Mouse (Mus musculus) liver, embryonic 12.5 days (tissue): ENCODE data around the gene Fam120a. TPM values are rescaled to one million over a fixed set of nuclear protein-coding genes. Genes with fewer than 3 reads are reported as not detected.

Experiments used
- ATAC-seq: fragments of 200-750 bp; cut with Nextera tagmentation; 2 replicates; pipeline ENCODE4 v1.8.0; 2017; ENCODE audit warnings: moderate number of reproducible peaks, mild to moderate bottlenecking, moderate library complexity
- H3K27ac ChIP-seq: fragments of 300-500 bp; sonication (generic); 2 replicates; pipeline ENCODE4 v1.5.1; 2016; ENCODE audit warnings: mild to moderate bottlenecking
- H3K27me3 ChIP-seq: fragments of 300-500 bp; sonication (generic); replicated peaks from 2 replicates; pipeline ENCODE4 v1.6.1; 2016; ENCODE audit warnings: mild to moderate bottlenecking, moderate library complexity
- H3K36me3 ChIP-seq: fragments of 300-500 bp; sonication (generic); 2 replicates; pipeline ENCODE4 v1.6.1; 2016; ENCODE audit warnings: mild to moderate bottlenecking, moderate library complexity
- H3K4me1 ChIP-seq: fragments of 300-500 bp; sonication (generic); 2 replicates; pipeline ENCODE4 v1.6.1; 2016
- H3K4me2 ChIP-seq: fragments of 300-500 bp; sonication (generic); 2 replicates; pipeline ENCODE4 v1.6.1; 2016; ENCODE audit warnings: mild to moderate bottlenecking, moderate library complexity
- H3K4me3 ChIP-seq: fragments of 300-500 bp; sonication (generic); 2 replicates; pipeline ENCODE4 v1.5.1; 2016; ENCODE audit warnings: mild to moderate bottlenecking, moderate library complexity
- H3K9ac ChIP-seq: fragments of 300-500 bp; sonication (generic); 2 replicates; pipeline ENCODE4 v1.6.1; 2016; ENCODE audit warnings: mild to moderate bottlenecking, moderate library complexity
- H3K9me3 ChIP-seq: fragments of 300-500 bp; sonication (generic); replicated peaks from 2 replicates; pipeline ENCODE4 v1.6.1; 2016; ENCODE audit warnings: mild to moderate bottlenecking, moderate library complexity
- WGBS: fragments of 180-500 bp; shearing (Covaris S2); methylation state at CpG from one replicate; pipeline ENCODE4 v1.1.7; 2016; ENCODE audit not compliant: insufficient replicate concordance; 5-methylcytosine and 5-hydroxymethylcytosine counted together
- polyA plus RNA-seq: library from polyadenylated mRNA; unstranded; fragments of >200 nt; fragmentation: Nextera tagmentation; extraction: Ambion mirVana; gene quantifications from 2 replicates; pipeline ENCODE4 v1.2.1, GENCODE M21; 2016

The Fam120a gene
- polyA plus RNA-seq, 1 experiment from 2014 or later, result 19.5 TPM

- WGBS, result 17% methylated on average over 4 of the region's 4 CpGs
- Histone ChIP-seq H3K9me3 (no peaks in the 10 kb centered on the region), H3K4me3 (no peak overlapping the region), H3K4me2 (peak overlapping the region; percentile 48), H3K27ac (peak overlapping the region; percentile 82), H3K9ac (peak overlapping the region; percentile 48; the same call in 1 of the 2 replicates), H3K36me3 (0 out of 2 replicates have a peak, but pooled peaks cover 4% of the 10 kb centered on the region), H3K4me1 (peaks cover 48% of the 10 kb centered on the region), H3K27me3 (no peaks in the 10 kb centered on the region)
- peak; percentile 90 for ATAC-seq
These were observed 122.5 kb downstream of the Fam120a start for GRCm38 (mm10) chr13:48845308-48845707.

- H3K27ac ChIP-seq, result no peak overlapping the region
- no peaks in the 10 kb centered on the region for H3K9me3 ChIP-seq
- WGBS, result 73% methylated on average over 1 of the region's 1 CpGs
- no peak overlapping the region for H3K9ac ChIP-seq
- 0 out of 2 replicates have a peak, but pooled peaks cover under 1% of the 10 kb centered on the region for H3K36me3 ChIP-seq
- ATAC-seq, result no peak
- no peak overlapping the region for H3K4me3 ChIP-seq
- H3K4me1 ChIP-seq, result peaks cover 60% of the 10 kb centered on the region
- no peaks in the 10 kb centered on the region for H3K27me3 ChIP-seq
- no peak overlapping the region for H3K4me2 ChIP-seq
These were observed 124.3 kb downstream of the Fam120a start for GRCm38 (mm10) chr13:48843530-48843929.

DNA sequence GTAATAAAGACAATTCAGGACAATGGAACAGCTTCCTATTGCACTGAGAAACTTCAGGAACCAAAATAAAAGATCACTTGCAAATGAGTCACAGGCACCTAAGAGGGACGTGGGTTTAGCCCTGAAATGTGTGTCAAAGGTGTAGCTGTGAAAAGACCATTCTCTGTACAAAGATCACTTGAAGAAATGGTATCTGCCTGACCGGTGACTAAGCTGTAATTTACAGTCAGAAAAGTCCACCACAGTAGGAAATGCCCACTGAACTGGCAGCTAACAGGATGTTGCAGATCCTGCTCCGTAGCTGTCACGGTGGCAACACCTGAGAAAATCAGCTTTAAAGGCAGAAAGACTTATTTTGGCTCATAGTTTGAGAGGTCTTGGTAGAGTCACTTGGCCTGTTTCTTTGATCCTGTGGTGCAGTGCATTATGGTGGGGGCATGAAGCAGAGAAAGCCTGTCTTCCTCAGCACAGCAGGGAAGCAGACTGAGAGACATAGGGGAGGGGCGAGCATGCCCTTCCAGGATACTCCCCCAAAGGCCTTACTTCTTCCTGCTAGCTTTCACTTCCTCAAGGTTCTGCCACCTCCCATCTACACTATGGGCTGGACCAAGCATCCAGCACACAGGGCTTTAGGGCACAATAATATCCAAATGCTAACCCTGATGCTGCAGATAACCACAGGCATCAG, 125.8 kb downstream of the Fam120a start:
- Histone ChIP-seq H3K4me2 (no peak overlapping the region), H3K9ac (no peak overlapping the region), H3K27me3 (no peaks in the 10 kb centered on the region), H3K27ac (no peak overlapping the region), H3K4me3 (no peak overlapping the region), H3K36me3 (no peaks in the 10 kb centered on the region), H3K4me1 (peaks cover 56% of the 10 kb centered on the region), H3K9me3 (no peaks in the 10 kb centered on the region)
- 55% methylated on average over 5 of the region's 5 CpGs for WGBS
- no peak for ATAC-seq

DNA sequence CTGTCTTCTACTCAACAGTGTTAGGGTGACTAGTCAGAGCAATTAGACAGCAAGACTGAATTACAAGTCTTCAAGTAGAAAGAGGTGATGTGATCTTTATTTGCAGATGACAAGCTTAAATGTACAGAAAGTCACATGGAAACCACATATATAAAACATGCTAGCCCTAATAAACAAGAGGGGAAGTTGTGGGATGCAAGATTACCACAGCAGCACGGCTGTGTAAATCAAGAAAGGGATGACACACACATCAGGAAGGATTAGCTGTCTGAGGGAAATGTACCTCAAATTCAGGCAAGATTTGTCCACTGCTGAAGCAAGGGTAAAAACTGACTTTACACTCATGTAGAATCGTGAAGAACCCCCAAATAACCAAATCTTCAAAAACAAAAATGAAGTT, 129.5 kb downstream of the Fam120a start:
- WGBS, result 39% methylated on average over 2 of the region's 2 CpGs
- no peaks in the 10 kb centered on the region for H3K27me3 ChIP-seq
- no peak for ATAC-seq

DNA sequence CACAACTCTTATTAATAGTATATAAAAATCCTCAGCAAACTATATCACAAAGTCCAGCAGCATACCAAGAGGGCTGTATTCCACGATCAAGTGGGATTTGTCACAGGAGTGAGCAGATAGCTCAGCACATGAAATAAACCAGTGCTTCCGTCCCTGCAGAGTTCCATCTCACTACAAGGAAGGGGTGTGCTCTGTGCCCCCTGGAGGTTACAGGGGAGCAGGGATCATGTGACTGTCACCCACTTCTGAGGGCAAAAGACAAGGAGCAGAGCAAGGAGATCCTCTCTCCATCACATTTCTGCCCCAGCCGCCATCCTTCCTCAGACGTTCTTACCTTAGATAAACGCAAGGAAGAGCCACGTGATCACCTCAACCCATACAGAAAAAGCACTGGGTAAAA, 130.3 kb downstream of the Fam120a start:
- Histone ChIP-seq H3K27ac (no peak overlapping the region), H3K4me3 (no peak overlapping the region), H3K9me3 (no peaks in the 10 kb centered on the region), H3K4me2 (no peak overlapping the region), H3K4me1 (peaks cover 45% of the 10 kb centered on the region), H3K9ac (no peak overlapping the region), H3K27me3 (no peaks in the 10 kb centered on the region), H3K36me3 (peaks cover 26% of the 10 kb centered on the region)
- WGBS, result 72% methylated on average over 6 of the region's 6 CpGs
- no peak for ATAC-seq

More for the DNA sequence above, 129.5 kb downstream of the Fam120a start:
- H3K27ac ChIP-seq, result no peak overlapping the region
- no peak overlapping the region for H3K4me3 ChIP-seq
- H3K36me3 ChIP-seq, result peaks cover 18% of the 10 kb centered on the region
- H3K9ac ChIP-seq, result no peak overlapping the region
- H3K4me1 ChIP-seq, result peaks cover 47% of the 10 kb centered on the region
- H3K9me3 ChIP-seq, result no peaks in the 10 kb centered on the region
- no peak overlapping the region for H3K4me2 ChIP-seq

- ATAC-seq, result no peak
- H3K36me3 ChIP-seq, result peaks cover 93% of the 10 kb centered on the region
- H3K4me1 ChIP-seq, result 0 out of 2 replicates have a peak, but pooled peaks cover 8% of the 10 kb centered on the region
- H3K4me2 ChIP-seq, result no peak overlapping the region
- no peak overlapping the region for H3K4me3 ChIP-seq
- H3K27ac ChIP-seq, result no peak overlapping the region
- WGBS, result 78% methylated on average over 14 of the region's 14 CpGs
- H3K9me3 ChIP-seq, result no peaks in the 10 kb centered on the region
- H3K27me3 ChIP-seq, result no peaks in the 10 kb centered on the region
- no peak overlapping the region for H3K9ac ChIP-seq
These were observed 137.1 kb downstream of the Fam120a start for GRCm38 (mm10) chr13:48830528-48831250.

DNA sequence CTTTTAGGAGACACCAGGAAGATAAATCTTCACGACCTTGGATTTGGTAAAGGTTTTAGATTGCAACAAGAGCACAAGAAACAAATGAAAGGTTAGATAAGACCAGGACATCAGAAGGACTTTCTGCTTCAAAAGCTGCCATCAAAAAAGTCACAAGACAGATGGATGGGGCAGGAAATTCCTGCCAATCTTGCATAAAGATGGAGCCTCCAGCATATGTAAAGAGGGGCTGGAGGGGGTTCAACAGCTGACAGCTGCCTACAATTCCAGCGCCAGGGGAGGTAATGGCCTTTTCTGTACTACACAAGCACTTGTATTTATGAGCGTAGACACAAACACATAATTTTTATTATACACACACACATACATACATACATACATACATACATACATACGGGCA, 138.0 kb downstream of the Fam120a start:
- Histone ChIP-seq H3K27me3 (no peaks in the 10 kb centered on the region), H3K4me2 (no peak overlapping the region), H3K27ac (no peak overlapping the region), H3K4me3 (no peak overlapping the region), H3K9me3 (no peaks in the 10 kb centered on the region), H3K4me1 (no peaks in the 10 kb centered on the region), H3K36me3 (peaks cover 99% of the 10 kb centered on the region), H3K9ac (no peak overlapping the region)
- 76% methylated on average over 4 of the region's 4 CpGs for WGBS
- no peak for ATAC-seq

Other genes starting within 250 kb of the Fam120a start
- gene Phf2, start 96.9 kb downstream of the Fam120a start, polyA plus RNA-seq, result 2.9 and 3.1 TPM in 2 replicates
- gene Wnk2, start 180.0 kb upstream of the Fam120a start, polyA plus RNA-seq, result 0.11 and 0.14 TPM in 2 replicates
- 41.5 and 42.6 TPM in 2 replicates for gene Ninj1, start 219.5 kb upstream of the Fam120a start, polyA plus RNA-seq
- 16.5 and 17.0 TPM in 2 replicates for gene Card19, start 248.0 kb upstream of the Fam120a start, polyA plus RNA-seq